ENCODE assay signal across 8 mouse cellular contexts in genomic region chr1:30874261-30875131, GRCm38 (mm10). TPM values are rescaled to one million over a fixed set of nuclear protein-coding genes. Genes with fewer than 3 reads are reported as not detected.
A peak's percentile ranks its signal among the peaks of the same experiment; 100 is the strongest.
DNase-seq lines count a peak whose midpoint lies in the region; ATAC-seq and TF ChIP-seq lines count a peak whose summit lies in the region.

No protein-coding gene starts in this region.

- H3K27me3 ChIP-seq in kidney, postnatal 0 days (ENCODE audit: insufficient read depth, low read length), result no peaks in the 10 kb centered on the region
- H3K27me3 ChIP-seq in hindbrain, embryonic 16.5 days (replicated peaks; ENCODE audit: control insufficient read depth, insufficient read depth, low read length), result no peaks in the 10 kb centered on the region
- no peaks in the 10 kb centered on the region for H3K27me3 ChIP-seq in neural tube, embryonic 12.5 days (replicated peaks)

- peak overlapping the region; percentile 98 for H3K27ac ChIP-seq in kidney, postnatal 0 days
- H3K27ac ChIP-seq in bone marrow macrophage, adult 2 months (ENCODE audit: insufficient read depth, low read depth, low read length), result peak overlapping the region; percentile 96
- H3K27ac ChIP-seq in hindbrain, embryonic 16.5 days (ENCODE audit: low read depth, low read length), result peak overlapping the region; percentile 98
- 0 out of 2 replicates have a peak overlapping the region, but pooled peaks have one; percentile 100 for H3K27ac ChIP-seq in neural tube, embryonic 12.5 days

- WGBS in kidney, postnatal 0 days, result 41% methylated on average over 15 of the region's 15 CpGs
- WGBS in hindbrain, embryonic 16.5 days, result 54% methylated on average over 15 of the region's 15 CpGs
- 58% methylated on average over 15 of the region's 15 CpGs for WGBS in neural tube, embryonic 12.5 days

- peaks cover 5% of the 10 kb centered on the region; the same call in 1 of the 2 replicates for H3K4me1 ChIP-seq in kidney, postnatal 0 days (replicated peaks; ENCODE audit: insufficient read depth, low read length)
- H3K4me1 ChIP-seq in bone marrow macrophage, adult 2 months (ENCODE audit: control insufficient read depth, insufficient read depth, low read length), result peaks cover 11% of the 10 kb centered on the region
- peaks cover 9% of the 10 kb centered on the region for H3K4me1 ChIP-seq in hindbrain, embryonic 16.5 days (ENCODE audit: control insufficient read depth, insufficient read depth, low read depth, low read length)
- H3K4me1 ChIP-seq in neural tube, embryonic 12.5 days, result peaks cover 6% of the 10 kb centered on the region

- peak overlapping the region; percentile 96 for H3K9ac ChIP-seq in kidney, postnatal 0 days (ENCODE audit: low read depth, low read length)
- peak overlapping the region; percentile 96 for H3K9ac ChIP-seq in hindbrain, embryonic 16.5 days (ENCODE audit: low read depth, low read length)
- peak overlapping the region; percentile 96; the same call in 1 of the 2 replicates for H3K9ac ChIP-seq in neural tube, embryonic 12.5 days

- TF ChIP-seq CTCF in kidney, postnatal 0 days (IDR thresholded peaks at IDR 0.05; ENCODE audit: low read depth), result no peak
- no peak for TF ChIP-seq CTCF in bone marrow macrophage, adult 2 months (IDR thresholded peaks at IDR 0.05; ENCODE audit: low read depth, low read length)

- no peak for ATAC-seq in kidney, postnatal 0 days (replicated peaks; ENCODE audit: low FRiP score, low read depth)
- no peak for ATAC-seq in hindbrain, embryonic 16.5 days
- no peak for ATAC-seq in neural tube, embryonic 12.5 days (ENCODE audit: low FRiP score, low read depth)

- no peak for TF ChIP-seq POLR2A in bone marrow macrophage, adult 2 months (IDR thresholded peaks at IDR 0.05; ENCODE audit: borderline replicate concordance, low read depth, low read length)

- H3K4me2 ChIP-seq in kidney, postnatal 0 days (ENCODE audit: low read length), result peak overlapping the region; percentile 62
- H3K4me2 ChIP-seq in hindbrain, embryonic 16.5 days (ENCODE audit: low read length), result peak overlapping the region; percentile 56
- peak overlapping the region; percentile 60 for H3K4me2 ChIP-seq in neural tube, embryonic 12.5 days (replicated peaks)

- no peaks in the 10 kb centered on the region for H3K9me3 ChIP-seq in kidney, postnatal 0 days (replicated peaks; ENCODE audit: low read length)
- no peaks in the 10 kb centered on the region for H3K9me3 ChIP-seq in hindbrain, embryonic 16.5 days (ENCODE audit: control insufficient read depth, low read length)
- no peaks in the 10 kb centered on the region for H3K9me3 ChIP-seq in neural tube, embryonic 12.5 days

- no peaks in the 10 kb centered on the region for H3K36me3 ChIP-seq in kidney, postnatal 0 days (ENCODE audit: insufficient read depth, low read length)
- H3K36me3 ChIP-seq in hindbrain, embryonic 16.5 days (ENCODE audit: control insufficient read depth, insufficient read depth, low read length), result no peaks in the 10 kb centered on the region
- no peaks in the 10 kb centered on the region for H3K36me3 ChIP-seq in neural tube, embryonic 12.5 days

- peak overlapping the region; percentile 83 for H3K4me3 ChIP-seq in kidney, postnatal 0 days (replicated peaks; ENCODE audit: low read depth, low read length)
- peak overlapping the region; percentile 98 for H3K4me3 ChIP-seq in bone marrow macrophage, adult 2 months (ENCODE audit: insufficient read depth, low read length)
- peak overlapping the region; percentile 96 for H3K4me3 ChIP-seq in hindbrain, embryonic 16.5 days (ENCODE audit: low read length)
- peak overlapping the region; percentile 88 for H3K4me3 ChIP-seq in neural tube, embryonic 12.5 days

- DNase-seq in kidney, postnatal 0 days (ENCODE audit: low spot score), result no peak
- no peak for DNase-seq in kidney, postnatal 4 days
- DNase-seq in adrenal gland, postnatal 25 days, result no peak
- DNase-seq in urinary bladder, adult 18-20 months (ENCODE audit: low spot score in 2 of 2), result no peak
- no peak for DNase-seq in kidney, postnatal 10 days

RNA-seq across cellular contexts. Expression of gene Phf3, which starts 0.8 kb away (rescaled TPM):
- polyA plus RNA-seq in kidney, postnatal 0 days (2015; fragmentation: Nextera tagmentation; extraction: Ambion mirVana), result 29.8 and 30.9 TPM in 2 replicates
- 55.2 and 57.6 TPM in 2 replicates for polyA plus RNA-seq in bone marrow macrophage, adult 2 months (2012; ENCODE audit: insufficient read depth, insufficient read length, missing spikeins)
- polyA plus RNA-seq in hindbrain, embryonic 16.5 days (2015; fragmentation: Nextera tagmentation; extraction: Ambion mirVana), result 29.3 and 31.6 TPM in 2 replicates
- 38.4 and 42.5 TPM in 2 replicates for polyA plus RNA-seq in neural tube, embryonic 12.5 days (2016; fragmentation: Nextera tagmentation; extraction: Ambion mirVana)
- 104 and 105 TPM in 2 replicates for total RNA-seq in adrenal gland, postnatal 25 days (2021)
